Mouse (Mus musculus) kidney, embryonic 16.5 days (tissue): ENCODE results near the gene Ramp2. TPM values are rescaled to one million over a fixed set of nuclear protein-coding genes. Genes with fewer than 3 reads are reported as not detected.

Source experiments
- ATAC-seq: fragments of 200-750 bp; cut with Nextera tagmentation; 2 replicates; pipeline ENCODE4 v1.8.0; 2017; ENCODE audit warnings: moderate TSS enrichment; ENCODE audit not compliant: low FRiP score, low TSS enrichment
- H3K27ac ChIP-seq: fragments of 300-500 bp; sonication (generic); 2 replicates; pipeline ENCODE4 v1.5.1; 2014; ENCODE audit warnings: low read length
- H3K27me3 ChIP-seq: fragments of 300-500 bp; sonication (generic); 2 replicates; pipeline ENCODE4 v1.6.1; 2014; ENCODE audit warnings: low read length, control low read depth, mixed read lengths; ENCODE audit not compliant: insufficient read depth
- H3K36me3 ChIP-seq: fragments of 300-500 bp; sonication (generic); 2 replicates; pipeline ENCODE4 v1.6.1; 2014; ENCODE audit warnings: low read length, control low read depth, mixed read lengths; ENCODE audit not compliant: insufficient read depth
- H3K4me1 ChIP-seq: fragments of 300-500 bp; sonication (generic); 2 replicates; pipeline ENCODE4 v1.6.1; 2014; ENCODE audit warnings: low read length, control low read depth, mixed read lengths; ENCODE audit not compliant: insufficient read depth
- H3K4me2 ChIP-seq: fragments of 300-500 bp; sonication (generic); replicated peaks from 2 replicates; pipeline ENCODE4 v1.6.1; 2014; ENCODE audit warnings: low read depth, low read length
- H3K4me3 ChIP-seq: fragments of 300-500 bp; sonication (generic); 2 replicates; pipeline ENCODE4 v1.5.1; 2014; ENCODE audit warnings: mild to moderate bottlenecking, low read length
- H3K9ac ChIP-seq: fragments of 300-500 bp; sonication (generic); replicated peaks from 2 replicates; pipeline ENCODE4 v1.6.1; 2014; ENCODE audit warnings: low read length
- H3K9me3 ChIP-seq: fragments of 300-500 bp; sonication (generic); 2 replicates; pipeline ENCODE4 v1.6.1; 2016; ENCODE audit warnings: low read length, control low read depth
- WGBS: fragments of 180-500 bp; shearing (Covaris S2); extraction: QIAGEN DNeasy Blood & Tissue Kit; methylation state at CpG from one replicate; pipeline ENCODE4 v1.1.7; 2014; 5-methylcytosine and 5-hydroxymethylcytosine counted together
- polyA plus RNA-seq: library from polyadenylated mRNA; unstranded; fragments of >200 nt; fragmentation: Nextera tagmentation; extraction: Ambion mirVana; gene quantifications from 2 replicates; pipeline ENCODE4 v1.2.1, GENCODE M21; 2015

The Ramp2 gene
- polyA plus RNA-seq, 1 experiment from 2014 or later: 246 TPM

DNA sequence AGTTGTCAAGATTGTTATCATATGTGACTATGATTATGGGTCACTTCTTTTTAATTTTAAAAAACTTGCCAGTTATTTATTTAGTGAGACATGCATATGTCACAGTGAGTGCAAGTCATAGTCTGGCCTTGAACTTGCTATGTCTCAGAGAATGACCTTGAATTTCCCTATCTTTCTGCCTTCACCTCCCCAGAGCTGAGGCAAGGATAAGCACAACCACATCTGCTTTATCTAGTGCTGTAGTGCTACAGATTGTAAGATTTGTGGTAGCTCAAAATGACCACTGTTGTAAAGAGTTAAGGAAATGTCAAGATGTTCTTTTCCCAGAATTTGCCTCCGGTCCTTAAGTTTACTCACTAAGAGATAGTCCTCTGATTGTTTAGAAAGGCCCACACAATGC lies 12.6 kb upstream of the Ramp2 start:
- Histone ChIP-seq H3K9ac (no peak overlapping the region), H3K9me3 (no peaks in the 10 kb centered on the region), H3K27me3 (no peaks in the 10 kb centered on the region), H3K36me3 (no peaks in the 10 kb centered on the region), H3K27ac (peak overlapping the region; percentile 57), H3K4me3 (no peak overlapping the region), H3K4me2 (no peak overlapping the region), H3K4me1 (peaks cover 46% of the 10 kb centered on the region)
- WGBS: 72% methylated on average over 1 of the region's 1 CpGs
- ATAC-seq: no peak

DNA sequence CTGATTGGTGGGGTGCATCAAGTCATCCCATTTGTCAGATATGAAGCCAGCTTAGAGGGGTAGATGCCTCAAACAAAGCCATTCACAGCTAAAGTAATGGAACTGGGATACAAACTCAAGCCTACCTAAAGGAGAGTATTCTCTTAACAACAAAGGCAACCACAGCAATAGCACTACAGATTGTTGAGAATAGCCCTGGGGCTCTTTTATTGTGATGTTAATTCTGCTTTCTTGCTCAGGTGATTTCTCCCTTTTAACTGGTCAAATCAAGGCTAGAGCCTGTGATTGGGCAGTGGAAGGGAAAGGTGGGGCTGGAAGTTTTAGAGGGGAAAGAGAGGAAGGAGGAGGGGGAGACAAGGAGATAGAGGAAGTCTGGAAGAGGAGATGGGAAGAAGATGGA lies 11.7 kb upstream of the Ramp2 start:
- no peak overlapping the region for H3K4me3 ChIP-seq
- no peak overlapping the region for H3K9ac ChIP-seq
- no peaks in the 10 kb centered on the region for H3K9me3 ChIP-seq
- H3K36me3 ChIP-seq: no peaks in the 10 kb centered on the region
- no peaks in the 10 kb centered on the region for H3K27me3 ChIP-seq
- H3K4me2 ChIP-seq: no peak overlapping the region
- H3K27ac ChIP-seq: peak overlapping the region; percentile 31; the same call in 1 of the 2 replicates
- no peak for ATAC-seq
- peaks cover 41% of the 10 kb centered on the region for H3K4me1 ChIP-seq

DNA sequence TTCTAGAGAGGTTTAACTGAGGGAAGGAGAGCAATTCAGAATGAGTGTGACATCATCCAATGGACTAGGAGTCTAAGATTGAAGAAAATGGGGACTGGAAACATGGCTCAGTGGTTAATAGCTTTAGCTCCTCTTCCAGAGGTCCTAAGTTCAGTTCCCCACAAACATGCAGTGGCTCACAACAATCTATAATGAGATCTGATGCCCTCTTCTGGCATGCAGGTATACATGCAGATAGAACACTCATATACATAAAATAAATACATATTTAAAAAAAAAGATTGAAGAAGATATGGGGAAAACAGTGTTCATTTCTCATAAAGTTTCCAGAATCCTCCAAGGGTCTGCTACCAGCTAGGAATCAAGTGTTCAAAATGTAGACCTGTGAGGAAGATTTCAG lies 10.4 kb upstream of the Ramp2 start:
- Histone ChIP-seq H3K4me2 (no peak overlapping the region), H3K9me3 (no peaks in the 10 kb centered on the region), H3K27ac (no peak overlapping the region), H3K27me3 (no peaks in the 10 kb centered on the region), H3K9ac (no peak overlapping the region), H3K36me3 (no peaks in the 10 kb centered on the region), H3K4me3 (no peak overlapping the region), H3K4me1 (peaks cover 28% of the 10 kb centered on the region)
- ATAC-seq: no peak

DNA sequence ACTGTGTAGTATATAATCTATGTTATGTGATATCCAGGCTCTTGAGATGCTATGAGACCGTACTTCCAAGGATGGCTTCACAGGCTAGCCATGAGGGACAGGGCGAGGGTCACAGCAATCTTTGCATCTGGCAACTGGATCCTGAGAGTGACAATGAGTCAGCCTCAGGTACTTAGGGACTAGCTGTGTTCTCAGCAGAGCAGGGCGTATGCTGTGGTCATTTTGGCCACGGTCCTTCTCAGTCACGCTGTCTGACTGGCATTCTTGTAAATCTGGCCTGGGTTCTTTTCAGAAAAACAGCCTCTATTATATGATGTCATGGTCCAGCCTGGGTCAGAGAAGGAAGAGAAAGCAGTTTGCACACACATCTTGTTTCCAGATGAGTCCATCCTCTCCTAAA lies 9.0 kb upstream of the Ramp2 start:
- peaks cover 14% of the 10 kb centered on the region for H3K4me1 ChIP-seq
- 85% methylated on average over 5 of the region's 5 CpGs for WGBS
- H3K4me2 ChIP-seq: no peak overlapping the region
- no peaks in the 10 kb centered on the region for H3K9me3 ChIP-seq
- no peaks in the 10 kb centered on the region for H3K36me3 ChIP-seq
- no peaks in the 10 kb centered on the region for H3K27me3 ChIP-seq
- no peak overlapping the region for H3K27ac ChIP-seq
- H3K4me3 ChIP-seq: no peak overlapping the region
- no peak for ATAC-seq
- H3K9ac ChIP-seq: no peak overlapping the region

DNA sequence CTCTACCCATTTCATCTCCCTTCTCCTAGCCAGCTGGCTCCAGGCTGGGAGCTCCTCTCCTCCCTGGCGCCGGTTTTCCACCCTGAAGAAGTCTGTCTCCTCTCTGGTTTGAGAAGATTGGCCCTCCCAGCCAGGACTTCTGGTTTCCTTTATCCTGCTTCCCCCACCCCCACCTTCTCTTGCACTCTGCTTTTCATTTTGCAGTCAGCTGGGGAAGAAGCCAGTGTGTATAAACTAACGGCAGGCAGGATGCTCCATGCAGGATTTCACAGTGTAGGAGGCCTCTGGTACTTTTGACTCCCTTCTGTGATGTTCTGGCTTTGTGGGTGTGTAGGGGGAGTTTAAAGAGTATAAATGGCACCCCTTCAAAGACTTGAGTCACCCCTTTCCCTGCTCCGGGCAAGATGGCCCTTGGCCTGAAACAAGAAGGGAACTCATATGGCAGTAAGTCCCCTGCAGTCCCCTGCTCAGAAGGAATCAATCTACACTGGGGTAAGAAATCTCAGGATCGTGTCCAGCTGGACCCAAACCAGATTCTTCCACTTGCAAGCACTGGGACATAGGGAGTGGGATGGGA lies 7.7 kb upstream of the Ramp2 start:
- peaks cover 4% of the 10 kb centered on the region; the same call in 1 of the 2 replicates for H3K4me1 ChIP-seq
- peak; percentile 54; the same call in 1 of the 2 replicates for ATAC-seq
- no peak overlapping the region for H3K9ac ChIP-seq
- no peaks in the 10 kb centered on the region for H3K9me3 ChIP-seq
- no peak overlapping the region for H3K4me2 ChIP-seq
- WGBS: 39% methylated on average over 5 of the region's 5 CpGs
- H3K4me3 ChIP-seq: no peak overlapping the region
- no peaks in the 10 kb centered on the region for H3K27me3 ChIP-seq
- peak overlapping the region; percentile 60; the same call in 1 of the 2 replicates for H3K27ac ChIP-seq
- no peaks in the 10 kb centered on the region for H3K36me3 ChIP-seq

DNA sequence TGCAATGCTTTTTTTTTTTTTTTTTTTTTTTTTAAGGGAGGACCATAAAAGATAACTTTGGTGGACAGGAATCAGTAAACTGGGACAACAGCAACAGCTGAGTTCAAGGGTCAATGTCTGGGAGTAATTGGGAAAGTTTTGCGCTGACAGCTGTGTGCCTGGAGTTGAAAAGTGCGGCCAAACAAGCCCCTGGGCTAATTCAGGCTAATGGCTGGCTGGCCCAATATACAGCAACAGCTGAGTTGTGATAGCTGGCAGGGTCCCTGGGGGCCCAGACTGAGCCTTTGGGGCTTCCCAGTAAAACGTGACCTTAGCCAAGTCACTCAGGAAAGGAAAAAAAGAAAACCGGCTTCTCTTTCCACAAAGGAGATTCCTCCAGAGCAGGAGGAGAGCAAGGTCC lies 757 bp upstream of the Ramp2 start:
- no peak for ATAC-seq
- Histone ChIP-seq H3K27me3 (no peaks in the 10 kb centered on the region), H3K9ac (peak overlapping the region; percentile 53), H3K9me3 (no peaks in the 10 kb centered on the region), H3K36me3 (no peaks in the 10 kb centered on the region), H3K4me2 (peak overlapping the region; percentile 95), H3K4me3 (peak overlapping the region; percentile 80; the same call in 1 of the 2 replicates), H3K27ac (peak overlapping the region; percentile 91), H3K4me1 (peaks cover 39% of the 10 kb centered on the region)
- 15% methylated on average over 4 of the region's 4 CpGs for WGBS

DNA sequence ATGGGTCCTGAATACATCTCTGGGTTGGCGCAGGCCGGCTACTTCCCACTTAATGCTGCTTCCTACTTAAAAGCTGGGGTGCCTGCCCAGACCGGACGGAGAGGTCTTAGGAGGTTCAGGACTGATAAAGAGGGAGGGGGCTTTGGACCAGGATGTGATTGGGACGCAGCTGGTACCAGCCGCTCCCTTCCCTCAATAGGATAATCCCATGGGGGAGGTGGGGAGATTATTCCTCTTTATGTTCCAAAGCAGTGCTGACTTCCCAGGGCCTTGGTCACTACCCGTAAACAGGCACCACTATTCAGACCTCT lies 829 bp downstream of the Ramp2 start:
- peaks cover 41% of the 10 kb centered on the region for H3K4me1 ChIP-seq
- peak overlapping the region; percentile 95 for H3K4me2 ChIP-seq
- 6% methylated on average over 7 of the region's 7 CpGs for whole genome bisulfite sequencing
- peak overlapping the region; percentile 91 for H3K27ac ChIP-seq
- no peak; the same call in 1 of the 2 replicates for ATAC-seq
- H3K27me3 ChIP-seq: no peaks in the 10 kb centered on the region
- peak overlapping the region; percentile 93 for H3K9ac ChIP-seq
- H3K4me3 ChIP-seq: peak overlapping the region; percentile 80
- H3K36me3 ChIP-seq: no peaks in the 10 kb centered on the region
- H3K9me3 ChIP-seq: no peaks in the 10 kb centered on the region

DNA sequence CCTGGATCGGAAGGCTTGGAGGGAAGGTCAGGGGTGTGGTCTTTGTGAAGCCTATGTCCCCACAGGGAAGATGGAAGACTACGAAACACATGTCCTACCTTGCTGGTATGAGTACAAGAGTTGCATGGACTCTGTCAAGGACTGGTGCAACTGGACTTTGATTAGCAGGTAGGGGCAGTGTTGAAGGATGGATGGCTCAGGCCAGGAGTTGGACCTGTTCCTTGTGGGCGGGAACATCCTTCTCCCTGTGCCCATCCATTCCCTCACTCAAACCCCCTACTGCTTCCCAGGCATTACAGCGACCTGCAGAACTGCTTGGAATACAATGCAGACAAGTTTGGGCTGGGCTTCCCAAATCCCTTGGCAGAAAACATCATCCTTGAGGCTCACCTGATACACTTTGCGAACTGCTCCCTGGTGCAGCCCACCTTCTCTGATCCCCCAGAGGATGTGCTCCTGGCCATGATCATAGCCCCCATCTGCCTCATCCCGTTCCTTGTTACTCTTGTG lies 1.7 kb downstream of the Ramp2 start:
- WGBS: 85% methylated on average over 6 of the region's 6 CpGs
- H3K36me3 ChIP-seq: no peaks in the 10 kb centered on the region
- no peak for ATAC-seq
- H3K9me3 ChIP-seq: no peaks in the 10 kb centered on the region
- peaks cover 46% of the 10 kb centered on the region for H3K4me1 ChIP-seq
- peak overlapping the region; percentile 91 for H3K27ac ChIP-seq
- H3K27me3 ChIP-seq: no peaks in the 10 kb centered on the region
- H3K4me3 ChIP-seq: peak overlapping the region; percentile 80
- H3K9ac ChIP-seq: peak overlapping the region; percentile 93
- peak overlapping the region; percentile 95 for H3K4me2 ChIP-seq

DNA sequence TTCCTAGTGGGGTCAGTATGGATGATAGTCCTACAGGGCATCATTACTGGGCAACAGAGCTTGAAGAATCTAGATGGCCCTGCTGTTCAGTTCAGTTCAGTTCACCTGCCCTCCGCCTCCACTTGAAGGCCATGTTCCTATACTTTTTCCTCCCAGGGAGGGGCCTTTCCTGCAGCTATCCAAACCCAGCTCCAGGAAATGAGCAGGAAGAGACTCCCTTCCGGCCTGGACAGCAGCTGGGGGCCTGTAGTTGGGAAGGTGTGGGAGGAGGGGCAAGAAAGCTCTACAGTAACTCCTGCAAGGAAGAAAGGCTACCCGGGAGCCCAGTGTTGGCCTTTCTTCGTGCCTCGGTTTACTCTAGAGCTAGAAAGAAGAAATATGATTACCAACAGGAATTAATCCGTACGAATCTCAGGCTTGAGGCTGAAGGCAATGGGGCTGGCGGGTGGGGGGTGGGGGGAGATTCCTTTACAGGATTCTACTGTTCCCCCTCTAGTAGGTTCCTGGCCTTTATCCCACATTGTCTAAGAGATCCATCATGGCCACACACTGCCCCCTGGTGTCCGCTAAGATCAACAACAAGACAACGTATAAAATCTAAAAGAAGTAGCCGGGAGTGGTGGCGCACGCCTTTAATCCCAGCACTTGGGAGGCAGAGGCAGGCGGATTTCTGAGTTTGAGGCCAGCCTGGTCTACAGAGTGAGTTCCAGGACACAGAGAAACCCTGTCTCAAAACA lies 2.6 kb downstream of the Ramp2 start:
- Histone ChIP-seq H3K4me3 (peak overlapping the region; percentile 80; the same call in 1 of the 2 replicates), H3K9ac (peak overlapping the region; percentile 37; the same call in 1 of the 2 replicates)

DNA sequence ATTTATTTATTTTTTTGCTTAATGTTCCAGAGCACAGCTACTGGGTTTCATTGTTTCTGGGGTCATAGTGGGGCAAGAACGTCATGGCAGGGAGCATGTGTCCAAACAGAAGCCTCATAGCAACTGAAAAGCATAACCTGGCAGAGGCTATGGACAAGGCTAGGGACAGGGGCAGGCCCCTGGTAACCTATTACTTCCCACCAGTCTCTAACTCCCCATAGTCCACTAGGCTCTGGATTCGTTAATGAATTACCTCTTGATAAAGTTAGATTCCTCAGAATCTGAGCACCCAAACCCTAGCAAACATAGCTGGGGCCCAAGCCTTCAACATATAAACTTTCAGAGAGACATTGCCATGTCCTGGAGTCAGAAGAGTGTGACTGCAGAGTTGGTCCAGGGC lies 5.2 kb downstream of the Ramp2 start:
- peaks cover 4% of the 10 kb centered on the region; the same call in 1 of the 2 replicates for H3K36me3 ChIP-seq
- peak overlapping the region; percentile 79 for H3K27ac ChIP-seq
- H3K9ac ChIP-seq: no peak overlapping the region
- H3K9me3 ChIP-seq: no peaks in the 10 kb centered on the region
- H3K4me1 ChIP-seq: peaks cover 42% of the 10 kb centered on the region
- no peaks in the 10 kb centered on the region for H3K27me3 ChIP-seq
- WGBS: 57% methylated on average over 2 of the region's 2 CpGs
- no peak overlapping the region for H3K4me3 ChIP-seq
- H3K4me2 ChIP-seq: no peak overlapping the region
- ATAC-seq: no peak

More for the DNA sequence above, 2.6 kb downstream of the Ramp2 start:
- ATAC-seq: peak; percentile 16
- Histone ChIP-seq H3K4me2 (peak overlapping the region; percentile 95), H3K27me3 (no peaks in the 10 kb centered on the region), H3K36me3 (no peaks in the 10 kb centered on the region), H3K27ac (peak overlapping the region; percentile 91), H3K9me3 (no peaks in the 10 kb centered on the region), H3K4me1 (peaks cover 51% of the 10 kb centered on the region)
- WGBS: 19% methylated on average over 14 of the region's 14 CpGs
